Mouse (Mus musculus) intestine, embryonic 14.5 days (tissue): ENCODE data around the gene Scpep1. TPM values are rescaled to one million over a fixed set of nuclear protein-coding genes. Genes with fewer than 3 reads are reported as not detected.
A peak's percentile ranks its signal among the peaks of the same experiment; 100 is the strongest.

Experiments
- ATAC-seq: fragments of 200-750 bp; cut with Nextera tagmentation; replicated peaks from 2 replicates; pipeline ENCODE4 v1.8.0; 2017; ENCODE audit warnings: low read depth, moderate number of reproducible peaks, moderate TSS enrichment, moderate library complexity; ENCODE audit not compliant: low FRiP score, low TSS enrichment
- DNase-seq: peaks from one replicate; pipeline ENCODE4 v3.0.0-alpha.2; 2018; ENCODE audit warnings: low spot score
- H3K27ac ChIP-seq: fragments of 300-500 bp; sonication (generic); 2 replicates; pipeline ENCODE4 v1.5.1; 2014; ENCODE audit warnings: low read depth, mild to moderate bottlenecking, control low read depth
- H3K27me3 ChIP-seq: fragments of 300-500 bp; sonication (generic); replicated peaks from 2 replicates; pipeline ENCODE4 v1.6.1; 2014; ENCODE audit warnings: low read length, control low read depth; ENCODE audit not compliant: control insufficient read depth, insufficient read depth
- H3K36me3 ChIP-seq: fragments of 300-500 bp; sonication (generic); 2 replicates; pipeline ENCODE4 v1.6.1; 2014; ENCODE audit warnings: low read length, control low read depth; ENCODE audit not compliant: control insufficient read depth, insufficient read depth
- H3K4me1 ChIP-seq: fragments of 300-500 bp; sonication (generic); replicated peaks from 2 replicates; pipeline ENCODE4 v1.6.1; 2014; ENCODE audit warnings: low read length, control low read depth, mixed read lengths; ENCODE audit not compliant: control insufficient read depth, insufficient read depth
- H3K4me2 ChIP-seq: fragments of 300-500 bp; sonication (generic); 2 replicates; pipeline ENCODE4 v1.6.1; 2014; ENCODE audit warnings: low read length
- H3K4me3 ChIP-seq: fragments of 300-500 bp; sonication (generic); 2 replicates; pipeline ENCODE4 v1.5.1; 2014; ENCODE audit warnings: low read depth, low read length, control low read depth, mixed read lengths
- H3K9ac ChIP-seq: fragments of 300-500 bp; sonication (generic); 2 replicates; pipeline ENCODE4 v1.6.1; 2014; ENCODE audit warnings: mild to moderate bottlenecking, low read length
- H3K9me3 ChIP-seq: fragments of 300-500 bp; sonication (generic); 2 replicates; pipeline ENCODE4 v1.6.1; 2016; ENCODE audit warnings: low read length, control low read depth; ENCODE audit not compliant: control insufficient read depth
- WGBS: fragments of 180-500 bp; shearing (Covaris S2); extraction: QIAGEN DNeasy Blood & Tissue Kit; methylation state at CpG from one replicate; pipeline ENCODE4 v1.1.7; 2014; 5-methylcytosine and 5-hydroxymethylcytosine counted together
- polyA plus RNA-seq: library from polyadenylated mRNA; unstranded; fragments of >200 nt; fragmentation: Nextera tagmentation; extraction: Ambion mirVana; gene quantifications from 2 replicates; pipeline ENCODE4 v1.2.1, GENCODE M21; 2014

Gene Scpep1
- 94.7 and 97.4 TPM in 2 replicates for polyA plus RNA-seq

GRCm38 (mm10) chr11:88955217-88955969 lies at the start of gene Scpep1:
Gene Scpep1 (minus strand): TSS chr11:88955465.
- 4% methylated on average over 34 of the region's 34 CpGs for WGBS
- ATAC-seq (peak; percentile 94), DNase-seq (peak; percentile 96)
- Histone ChIP-seq H3K4me3 (peak within 1 kb of the TSS; percentile 53), H3K9ac (peak within 1 kb of the TSS; percentile 49), H3K4me1 (peaks cover 10% of the 10 kb centered on the region; the same call in 1 of the 2 replicates), H3K36me3 (0 out of 2 replicates have a peak, but pooled peaks cover under 1% of the 10 kb centered on the region), H3K27ac (peak within 1 kb of the TSS; percentile 47), H3K9me3 (no peaks in the 10 kb centered on the region), H3K4me2 (peak within 1 kb of the TSS; percentile 63), H3K27me3 (no peaks in the 10 kb centered on the region)

DNA sequence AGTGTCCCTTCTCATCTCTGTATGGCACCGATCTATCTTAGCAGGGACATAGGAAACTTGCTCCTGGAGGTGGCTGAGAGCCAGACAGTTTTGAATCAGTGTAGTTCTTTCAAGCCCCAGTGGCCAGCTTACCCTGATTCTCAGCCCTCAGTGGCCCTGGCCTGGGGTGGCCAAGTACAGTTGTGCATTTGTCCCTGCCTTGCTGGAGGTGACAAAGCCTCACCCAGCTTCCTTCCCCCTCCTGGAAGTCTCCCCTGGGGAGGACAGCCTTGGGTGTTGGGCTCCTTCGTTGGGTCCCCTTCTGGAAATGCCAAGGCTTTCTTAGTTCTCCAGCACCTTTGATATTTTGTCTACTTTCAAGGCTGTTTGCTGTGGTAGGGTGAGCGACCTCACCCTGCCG lies 48.5 kb upstream of the Scpep1 start:
- Histone ChIP-seq H3K27ac (no peak overlapping the region), H3K4me2 (no peak overlapping the region), H3K9me3 (no peaks in the 10 kb centered on the region), H3K4me3 (no peak overlapping the region), H3K9ac (no peak overlapping the region), H3K4me1 (peaks cover 20% of the 10 kb centered on the region), H3K27me3 (no peaks in the 10 kb centered on the region), H3K36me3 (peaks cover 12% of the 10 kb centered on the region; the same call in 1 of the 2 replicates)
- DNase-seq, result no peak
- WGBS, result 73% methylated on average over 4 of the region's 4 CpGs
- ATAC-seq, result no peak

DNA sequence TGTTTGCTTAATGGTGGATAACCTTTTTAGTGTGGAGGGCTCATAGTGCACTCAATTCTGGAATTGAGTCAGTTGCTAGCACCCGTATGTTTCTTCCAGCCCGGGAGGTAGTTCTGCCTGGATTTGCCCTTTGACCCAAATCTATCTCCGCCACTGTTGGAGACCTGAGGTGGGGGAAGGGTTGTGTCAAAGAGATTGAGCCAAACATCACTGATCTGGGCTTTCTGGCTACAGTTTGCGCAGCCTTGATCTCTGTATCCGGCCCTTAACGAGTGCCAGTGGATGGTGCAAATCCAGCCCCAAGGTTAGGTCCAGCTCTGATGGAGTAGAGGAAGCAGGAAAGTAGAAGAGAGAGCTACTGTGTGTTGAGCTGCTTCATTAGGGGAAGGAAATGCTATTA lies 47.8 kb upstream of the Scpep1 start:
- WGBS, result 41% methylated on average over 6 of the region's 6 CpGs

GRCm38 (mm10) chr11:89002621-89003020 lies 47.4 kb upstream of the Scpep1 start:
- Histone ChIP-seq H3K4me3 (no peak overlapping the region), H3K27ac (no peak overlapping the region), H3K9me3 (no peaks in the 10 kb centered on the region), H3K27me3 (no peaks in the 10 kb centered on the region), H3K36me3 (peaks cover 12% of the 10 kb centered on the region; the same call in 1 of the 2 replicates), H3K4me1 (peaks cover 20% of the 10 kb centered on the region), H3K9ac (0 out of 2 replicates have a peak overlapping the region, but pooled peaks have one; percentile 7), H3K4me2 (peak overlapping the region; percentile 29)
- no peak for ATAC-seq
- WGBS, result 75% methylated on average over 5 of the region's 5 CpGs
- DNase-seq, result no peak

More for the DNA sequence above, 47.8 kb upstream of the Scpep1 start:
- Histone ChIP-seq H3K27ac (no peak overlapping the region), H3K4me2 (peak overlapping the region; percentile 29), H3K27me3 (no peaks in the 10 kb centered on the region), H3K4me1 (peaks cover 20% of the 10 kb centered on the region), H3K9me3 (no peaks in the 10 kb centered on the region), H3K36me3 (peaks cover 12% of the 10 kb centered on the region; the same call in 1 of the 2 replicates), H3K9ac (no peak overlapping the region), H3K4me3 (no peak overlapping the region)
- no peak for ATAC-seq
- DNase-seq, result no peak

DNA sequence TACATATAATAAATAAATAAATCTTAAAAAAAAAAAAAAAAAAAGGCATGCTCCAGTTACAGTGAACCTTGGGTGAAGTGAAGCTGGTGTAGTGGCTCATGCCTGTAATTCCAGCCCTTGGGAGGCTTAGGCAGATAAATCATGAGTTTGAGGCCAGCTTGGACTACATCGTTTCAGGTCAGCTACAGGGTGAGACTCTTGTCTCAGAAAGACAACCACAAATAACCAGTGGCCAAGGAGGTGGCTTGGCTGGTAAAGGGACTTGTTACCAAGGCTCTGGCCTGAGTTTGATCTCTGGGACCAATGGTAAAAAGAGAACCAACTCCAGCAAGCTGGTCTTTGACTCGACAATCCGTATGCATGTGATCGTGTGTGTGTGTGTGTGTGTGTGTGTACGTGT lies 46.8 kb upstream of the Scpep1 start:
- H3K9me3 ChIP-seq, result no peaks in the 10 kb centered on the region
- H3K36me3 ChIP-seq, result peaks cover 7% of the 10 kb centered on the region; the same call in 1 of the 2 replicates
- ATAC-seq, result no peak
- 84% methylated on average over 5 of the region's 5 CpGs for WGBS
- H3K9ac ChIP-seq, result 0 out of 2 replicates have a peak overlapping the region, but pooled peaks have one; percentile 7
- peak overlapping the region; percentile 29; the same call in 1 of the 2 replicates for H3K4me2 ChIP-seq
- peaks cover 20% of the 10 kb centered on the region for H3K4me1 ChIP-seq
- no peak overlapping the region for H3K4me3 ChIP-seq
- no peaks in the 10 kb centered on the region for H3K27me3 ChIP-seq
- no peak overlapping the region for H3K27ac ChIP-seq
- DNase-seq, result no peak

- Histone ChIP-seq H3K4me1 (peaks cover 20% of the 10 kb centered on the region), H3K27me3 (no peaks in the 10 kb centered on the region), H3K36me3 (0 out of 2 replicates have a peak, but pooled peaks cover 6% of the 10 kb centered on the region), H3K27ac (no peak overlapping the region), H3K9me3 (no peaks in the 10 kb centered on the region), H3K4me3 (no peak overlapping the region), H3K4me2 (peak overlapping the region; percentile 20; the same call in 1 of the 2 replicates), H3K9ac (no peak overlapping the region)
- DNase-seq (no peak), ATAC-seq (no peak)
- 96% methylated on average over 7 of the region's 7 CpGs for WGBS
These were observed 46.3 kb upstream of the Scpep1 start for GRCm38 (mm10) chr11:89001569-89001968.

DNA sequence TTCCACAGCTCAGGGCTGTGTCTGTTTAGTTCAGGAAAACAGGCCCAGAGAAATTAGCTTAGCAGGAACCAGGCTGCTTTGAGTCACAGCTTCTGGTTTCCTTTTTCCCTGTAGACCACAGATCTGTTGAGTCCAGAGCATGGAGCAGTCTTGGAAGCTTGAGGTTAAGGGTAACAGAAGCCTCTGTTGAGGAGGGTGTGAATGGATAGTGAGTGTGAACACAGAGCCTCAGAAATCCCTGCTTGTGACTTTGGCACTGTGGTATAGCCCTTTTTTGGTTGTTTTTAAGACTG lies 45.2 kb upstream of the Scpep1 start:
- no peak for ATAC-seq

DNA sequence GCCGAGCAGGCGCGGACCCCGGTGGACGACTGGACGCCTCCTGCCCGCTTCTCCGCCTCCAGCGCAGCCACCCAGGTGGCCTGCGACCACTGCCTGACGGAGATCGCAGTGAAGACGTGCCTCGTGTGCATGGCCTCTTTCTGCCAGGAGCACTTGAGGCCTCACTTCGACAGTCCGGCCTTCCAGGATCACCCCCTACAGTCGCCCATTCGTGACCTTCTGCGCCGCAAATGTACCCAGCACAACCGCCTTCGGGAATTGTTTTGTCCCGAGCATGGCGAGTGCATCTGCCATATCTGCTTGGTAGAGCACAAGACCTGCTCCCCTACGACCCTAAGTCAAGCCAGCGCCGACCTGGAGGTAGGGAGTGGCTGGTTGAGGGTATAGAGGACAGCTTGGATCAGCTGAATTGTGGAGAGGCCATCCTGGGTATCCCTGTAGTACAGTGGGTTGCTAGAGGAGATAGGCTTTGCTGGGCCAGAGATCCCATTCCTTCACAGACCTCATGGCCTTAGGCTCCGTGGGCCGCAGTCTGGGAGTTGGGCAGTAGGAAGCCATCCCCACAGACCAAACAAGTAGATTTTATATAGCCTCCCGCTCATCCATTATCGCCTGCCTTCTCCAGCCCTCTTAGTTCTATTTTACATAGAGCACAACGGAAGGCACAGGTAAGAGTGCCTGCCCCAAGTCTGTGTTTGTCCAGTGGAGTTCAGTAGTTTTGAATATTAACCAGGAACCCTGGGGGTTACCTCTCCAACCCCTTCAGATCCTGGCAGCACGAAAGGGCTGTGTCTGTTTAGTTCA lies 44.7 kb upstream of the Scpep1 start:
- no peaks in the 10 kb centered on the region for H3K9me3 ChIP-seq
- H3K4me3 ChIP-seq, result peak overlapping the region; percentile 62
- peak overlapping the region; percentile 72 for H3K9ac ChIP-seq
- no peaks in the 10 kb centered on the region for H3K27me3 ChIP-seq
- 18% methylated on average over 33 of the region's 33 CpGs for WGBS
- H3K4me1 ChIP-seq, result peaks cover 20% of the 10 kb centered on the region
- H3K27ac ChIP-seq, result peak overlapping the region; percentile 40; the same call in 1 of the 2 replicates
- DNase-seq (peak; percentile 77), ATAC-seq (0 out of 2 replicates have a peak, but pooled peaks have one; percentile 0)
- H3K36me3 ChIP-seq, result no peaks in the 10 kb centered on the region
- H3K4me2 ChIP-seq, result peak overlapping the region; percentile 73

More for the DNA sequence above, 45.2 kb upstream of the Scpep1 start:
- Histone ChIP-seq H3K4me1 (peaks cover 20% of the 10 kb centered on the region), H3K4me3 (peak overlapping the region; percentile 62), H3K27me3 (no peaks in the 10 kb centered on the region), H3K36me3 (0 out of 2 replicates have a peak, but pooled peaks cover 4% of the 10 kb centered on the region), H3K9me3 (no peaks in the 10 kb centered on the region), H3K4me2 (peak overlapping the region; percentile 73), H3K27ac (no peak overlapping the region), H3K9ac (no peak overlapping the region)
- no peak for DNase-seq
